Mouse (Mus musculus): ENCODE measurements at regions not wholly inside any gene's neighbourhood (a gene's known extent, or its start where the extent isn't known, plus 50 kb on each side); places are given as distances from the start of the nearest gene placed in this dataset.

DNA sequence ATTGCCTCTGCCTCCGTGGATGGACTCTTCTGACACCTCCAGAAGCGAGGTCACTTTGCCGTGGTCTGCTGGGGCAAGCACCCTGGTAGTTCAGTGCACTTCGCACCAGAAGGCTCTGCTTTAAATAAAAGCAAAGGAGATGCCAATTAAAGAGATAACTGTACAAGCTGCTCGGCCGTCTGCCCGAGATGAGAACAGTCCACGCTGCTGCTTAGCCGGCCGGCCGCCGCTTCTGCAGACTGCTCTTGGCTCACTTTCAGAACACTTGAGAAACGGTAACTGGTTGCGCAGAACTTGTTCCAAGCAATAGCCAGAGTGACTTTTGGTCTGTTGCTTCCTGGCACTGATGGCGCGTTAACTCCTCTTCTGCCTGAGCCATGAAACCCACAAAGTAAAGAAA, 121.0 kb upstream of the Rreb1 start:
- peak; percentile 40 for DNase-seq (ENCODE audit: inconsistent ontology term)

DNA sequence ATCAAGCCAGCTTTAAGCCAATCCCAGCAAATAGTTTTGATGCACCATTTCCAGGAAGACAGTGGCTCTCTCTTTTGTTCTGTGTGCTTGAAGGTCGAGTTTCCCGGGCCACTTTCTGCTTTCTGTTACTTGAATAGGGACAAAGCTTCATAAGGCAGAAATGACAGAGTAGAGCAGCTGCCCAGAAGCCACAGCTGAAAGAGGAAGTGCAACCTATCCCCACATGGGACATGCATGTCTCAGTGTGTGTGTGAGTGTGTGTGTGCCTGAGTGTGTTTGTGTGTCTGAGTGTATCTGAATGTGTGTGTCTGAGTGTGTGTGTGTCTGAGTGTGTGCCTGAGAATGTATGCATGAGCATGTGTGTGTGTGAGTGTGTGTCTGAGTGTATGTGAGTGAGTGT, 120.2 kb upstream of the Rreb1 start:
- peak; percentile 31 for DNase-seq (ENCODE audit: inconsistent ontology term)

DNA sequence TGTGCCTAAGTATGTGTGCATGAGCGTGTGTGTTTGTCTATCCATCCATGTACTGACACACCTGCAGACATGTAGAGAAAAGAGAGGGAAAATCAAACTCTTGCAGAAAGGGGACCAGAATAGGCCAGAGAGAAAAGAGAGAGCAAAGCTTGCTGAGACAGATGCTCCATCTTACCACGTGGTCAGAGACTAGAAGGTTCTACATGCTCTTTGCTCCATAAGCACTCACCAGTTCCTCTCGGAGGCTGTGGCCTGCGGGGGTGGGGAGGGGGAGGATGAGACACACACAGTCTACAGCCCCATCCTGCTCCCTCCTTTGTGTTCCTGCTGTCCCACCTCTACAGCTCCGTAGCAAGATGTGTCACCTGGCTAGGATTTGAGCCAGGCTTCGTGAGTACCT, 119.7 kb upstream of the Rreb1 start:
- no peak for DNase-seq (ENCODE audit: inconsistent ontology term)

DNA sequence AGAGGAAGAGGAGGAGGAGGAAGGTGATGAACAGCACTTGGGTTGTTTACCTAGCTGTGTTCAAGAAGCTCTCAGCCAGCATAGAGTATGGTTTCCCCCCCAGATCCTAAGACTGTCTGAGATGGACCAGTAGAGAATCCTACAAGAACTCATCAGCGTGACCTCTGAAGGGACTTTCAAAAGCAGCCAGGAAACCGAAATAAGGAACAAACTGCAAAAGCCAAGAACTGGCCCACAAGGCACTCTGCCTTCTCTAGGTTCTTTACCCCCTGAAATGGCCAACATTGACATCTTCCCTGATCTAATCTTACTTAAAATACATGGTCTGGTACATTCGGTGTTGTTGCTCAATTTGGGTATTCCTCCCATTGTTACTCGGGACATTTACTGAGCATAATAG, 118.1 kb upstream of the Rreb1 start:
- no peak for DNase-seq (ENCODE audit: inconsistent ontology term)

DNA sequence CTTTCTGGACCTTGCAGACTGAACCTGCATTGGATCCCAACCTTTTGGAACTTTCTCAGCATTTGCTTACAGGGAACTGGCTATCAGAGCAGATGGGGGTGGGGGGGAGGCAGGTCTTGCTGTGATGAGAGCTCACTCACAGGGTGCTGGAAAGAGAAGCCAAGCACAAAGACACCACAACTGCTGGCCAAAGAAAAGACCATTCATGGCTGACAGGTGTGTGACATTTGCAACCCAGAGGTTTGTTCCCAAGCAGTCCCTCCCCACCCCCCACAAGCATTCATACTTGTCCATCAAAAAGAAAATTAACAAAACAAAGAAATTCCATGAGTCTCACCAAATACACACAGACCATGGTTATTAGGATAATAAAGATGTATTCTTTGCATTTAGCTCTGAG, 117.5 kb upstream of the Rreb1 start:
- no peak for DNase-seq (ENCODE audit: inconsistent ontology term)

DNA sequence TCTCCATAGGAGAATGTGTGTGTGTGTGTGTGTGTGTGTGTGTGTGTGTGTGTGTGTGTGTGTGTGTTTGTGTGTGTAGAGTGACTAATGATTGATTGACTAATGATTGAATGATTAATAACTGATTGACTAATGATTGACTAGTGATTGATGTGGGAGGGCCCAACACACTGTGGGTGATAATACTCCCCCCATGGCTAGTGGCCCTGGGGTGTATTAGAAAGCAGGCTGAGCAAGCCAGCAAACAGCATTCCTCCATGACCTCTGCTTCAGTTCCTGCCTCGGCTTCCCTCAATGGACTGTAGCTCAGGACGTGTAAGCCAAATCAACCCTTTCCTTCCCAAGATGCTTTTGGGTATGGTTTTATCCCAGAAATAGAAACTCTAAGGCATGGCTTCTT, 114.1 kb upstream of the Rreb1 start:
- no peak for DNase-seq (ENCODE audit: inconsistent ontology term)

DNA sequence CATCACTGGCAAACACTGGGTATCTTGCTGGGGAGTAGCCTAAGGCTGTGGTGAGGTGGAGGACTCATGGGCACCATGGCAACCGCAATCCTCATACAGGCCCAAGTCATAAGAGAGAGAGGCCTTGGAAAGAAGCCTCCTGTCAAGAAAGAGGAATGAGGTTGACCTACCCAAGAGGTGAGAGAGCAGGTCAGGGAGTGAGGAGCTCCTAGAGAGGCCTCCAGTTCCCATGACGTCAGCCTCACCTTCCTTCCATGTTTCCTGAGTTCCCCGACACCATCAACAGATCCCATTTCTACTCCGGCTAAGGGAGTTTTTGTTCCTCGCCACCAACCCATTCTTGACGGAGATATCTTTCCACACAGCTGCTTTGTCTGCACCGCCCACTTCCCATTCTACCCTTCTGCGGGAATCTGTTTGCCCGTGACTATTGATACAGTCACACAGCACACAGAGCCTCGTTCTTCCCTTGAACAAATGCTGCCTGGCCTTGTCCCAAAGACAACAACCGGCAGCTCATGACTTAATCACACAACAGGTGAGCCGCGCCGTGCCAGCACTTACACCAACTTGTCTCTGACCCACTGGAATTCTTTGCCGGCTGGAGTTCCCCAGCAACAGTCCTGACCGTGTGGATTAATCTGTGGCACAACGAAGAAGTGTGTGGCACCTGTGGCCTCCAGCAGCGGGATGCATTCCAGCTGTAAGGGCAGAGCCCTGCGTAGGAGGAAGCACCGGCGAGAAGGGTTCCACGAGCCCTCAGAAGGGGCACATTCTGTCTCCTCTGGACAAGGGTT, 111.8 kb upstream of the Rreb1 start:
- no peak for DNase-seq (ENCODE audit: inconsistent ontology term)

DNA sequence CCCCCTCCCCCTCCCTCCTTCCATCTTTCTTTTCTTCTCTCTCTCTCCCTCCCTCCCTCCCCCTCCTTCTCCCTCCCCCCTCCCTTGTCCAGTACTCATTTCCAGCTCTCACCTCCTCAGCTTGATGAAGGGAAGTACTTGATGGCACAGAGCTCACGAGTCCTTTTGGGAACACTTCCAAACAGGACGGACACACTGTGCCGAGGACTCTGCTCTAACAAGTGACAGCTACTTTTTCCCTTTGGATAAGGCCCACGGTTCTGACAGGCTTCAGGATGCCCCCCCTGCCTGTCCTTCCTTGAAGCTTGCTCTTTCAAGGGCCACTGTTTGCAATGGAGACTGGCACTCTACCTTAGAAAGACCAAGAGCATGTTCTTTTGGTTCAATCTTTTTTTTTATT, 110.8 kb upstream of the Rreb1 start:
- no peak for DNase-seq (ENCODE audit: inconsistent ontology term)

DNA sequence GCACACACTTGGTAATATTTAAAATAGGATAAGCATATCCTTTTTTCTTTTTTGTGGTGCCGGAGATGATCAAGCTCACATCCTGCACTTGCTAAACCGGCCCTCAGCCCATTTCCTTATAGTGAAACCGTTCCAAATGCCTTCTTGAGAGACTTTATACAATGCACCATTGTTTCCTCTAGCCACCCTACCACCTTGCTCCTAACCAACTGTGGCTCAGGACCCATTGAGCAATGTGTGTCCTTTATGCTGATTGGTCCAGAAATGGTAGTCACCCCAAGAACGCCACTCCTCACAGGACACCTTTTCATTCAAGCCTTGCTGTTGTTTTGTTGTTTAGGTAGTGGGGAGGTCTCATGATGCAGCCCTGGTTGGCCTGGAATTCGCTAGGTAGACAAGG, 110.3 kb upstream of the Rreb1 start:
- no peak for DNase-seq (ENCODE audit: inconsistent ontology term)

DNA sequence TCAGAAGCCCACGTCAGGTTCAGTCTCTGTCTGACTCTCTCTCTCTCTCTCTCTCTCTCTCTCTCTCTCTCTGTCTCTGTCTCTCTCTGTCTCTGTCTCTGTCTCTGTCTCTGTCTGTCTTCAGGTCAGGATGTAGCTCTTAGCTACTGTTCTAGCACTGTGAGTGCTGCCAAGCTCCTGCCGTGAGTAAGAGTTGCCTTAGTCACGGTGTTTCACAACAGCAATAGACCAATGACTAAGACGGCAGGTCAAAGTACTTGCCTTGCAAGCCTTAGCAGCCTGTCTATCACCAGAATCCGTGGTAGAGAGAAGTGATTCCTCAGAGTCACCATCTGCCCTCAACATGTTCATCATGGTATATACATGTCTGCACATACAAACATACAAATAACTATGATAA, 107.1 kb upstream of the Rreb1 start:
- no peak for DNase-seq (ENCODE audit: inconsistent ontology term)

DNA sequence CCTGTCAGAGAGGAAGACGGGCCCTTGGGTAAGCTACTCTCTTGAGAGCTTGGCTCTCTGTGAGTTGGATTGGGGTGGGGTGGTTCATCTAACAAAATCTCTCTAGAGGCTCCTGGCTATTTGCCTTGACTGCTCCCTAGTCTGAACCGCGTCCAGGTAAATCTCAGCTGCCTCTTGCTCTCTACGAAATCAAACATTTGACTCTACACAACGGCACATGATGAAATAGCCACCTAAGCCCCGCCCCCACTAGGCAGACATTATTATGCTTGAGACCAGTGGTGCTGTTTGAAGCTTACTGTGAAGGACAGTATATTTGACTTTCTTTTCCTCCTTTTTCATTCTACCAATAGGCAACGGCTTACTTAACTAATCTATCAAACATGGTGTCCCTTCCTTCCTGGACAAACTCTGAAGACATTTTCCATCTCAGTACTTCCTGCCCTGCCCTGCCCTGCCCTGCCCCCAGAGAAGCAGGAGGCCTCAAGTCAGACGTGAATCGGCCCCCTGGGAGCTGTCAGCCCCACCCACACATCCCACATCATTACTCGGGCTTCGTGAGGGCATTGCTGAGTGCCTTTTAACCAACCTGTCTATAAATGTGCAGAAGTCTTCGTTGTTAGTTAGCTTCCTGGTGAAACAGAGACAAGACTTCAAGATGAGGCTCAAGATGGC, 103.4 kb upstream of the Rreb1 start:
- DNase-seq (ENCODE audit: inconsistent ontology term), result no peak

DNA sequence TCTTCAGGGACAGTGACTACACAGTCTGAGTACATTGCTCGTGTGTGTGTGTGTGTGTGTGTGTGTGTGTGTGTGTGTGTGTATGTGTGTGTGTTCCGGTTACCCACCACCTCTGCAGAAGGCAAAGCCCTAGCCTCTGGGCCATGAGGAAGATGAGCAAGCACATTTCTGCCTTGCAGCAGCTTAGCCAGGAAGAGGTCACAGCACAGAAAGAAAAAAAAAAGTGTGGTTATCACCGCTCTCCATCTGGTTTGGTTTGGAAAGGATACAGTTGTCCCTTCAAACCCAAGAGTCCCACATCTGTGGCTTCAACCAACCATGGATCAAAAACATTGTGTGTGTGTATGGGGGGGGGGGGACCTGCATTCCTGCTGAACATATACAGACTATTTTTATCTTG, 102.5 kb upstream of the Rreb1 start:
- DNase-seq (ENCODE audit: inconsistent ontology term), result no peak

DNA sequence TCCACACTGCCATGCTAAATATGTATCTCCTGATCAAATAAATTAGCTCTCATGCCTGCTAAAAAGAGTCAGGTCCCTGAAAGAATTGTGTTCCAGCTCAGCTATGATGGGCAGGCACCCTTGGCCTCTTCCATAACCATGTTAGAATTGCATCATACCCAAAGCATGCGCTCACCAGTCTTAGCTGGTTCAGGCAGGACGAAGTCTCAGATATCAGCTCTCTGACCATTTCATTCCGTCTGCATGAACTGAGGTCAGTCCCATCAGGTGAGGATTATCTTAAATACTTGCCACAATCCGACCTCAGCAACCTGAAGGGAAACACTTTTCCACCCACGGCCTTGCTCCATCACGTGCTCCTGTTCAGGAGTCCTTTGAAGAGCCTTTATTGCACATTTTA, 101.3 kb upstream of the Rreb1 start:
- no peak for DNase-seq (ENCODE audit: inconsistent ontology term)

DNA sequence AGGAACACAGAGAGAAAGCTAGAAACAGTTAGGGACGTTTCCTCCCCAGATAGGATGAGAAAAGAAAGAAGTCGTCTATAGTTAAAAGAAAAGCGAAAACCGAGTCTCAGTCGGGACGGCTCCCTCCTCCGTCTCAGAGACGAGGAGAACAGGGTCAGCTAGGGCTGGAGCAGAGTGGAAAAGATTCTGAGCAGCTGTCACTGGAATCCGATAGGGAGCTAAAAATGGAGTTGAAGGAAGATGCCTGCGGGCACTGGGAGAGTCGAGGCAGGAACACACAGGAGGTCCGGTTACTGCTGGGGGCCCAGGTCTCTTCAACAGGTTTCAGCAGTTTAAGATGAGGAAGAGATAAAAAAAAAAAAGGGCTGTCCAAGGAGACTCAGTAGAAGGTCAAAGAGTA, 99.9 kb upstream of the Rreb1 start:
- DNase-seq (ENCODE audit: inconsistent ontology term), result no peak

DNA sequence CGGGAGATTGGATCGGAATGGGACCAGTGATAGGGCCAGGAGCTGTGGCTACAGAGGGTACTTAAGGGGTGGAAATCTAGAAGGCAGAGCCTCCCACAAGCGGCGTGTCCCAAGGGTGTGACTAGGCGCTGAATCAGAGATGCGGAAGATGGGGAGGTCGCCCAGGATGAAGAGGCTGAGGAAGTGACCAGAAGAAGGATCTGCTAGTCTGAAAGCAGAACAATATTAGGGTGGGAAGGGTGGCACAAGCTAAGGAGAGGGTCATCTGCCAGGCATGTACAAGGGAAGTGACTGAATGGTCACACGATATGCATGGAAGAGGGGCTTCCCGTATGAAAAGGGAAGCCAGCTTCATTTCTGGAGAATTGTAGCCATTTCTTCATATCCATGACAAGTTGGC, 99.4 kb upstream of the Rreb1 start:
- DNase-seq (ENCODE audit: inconsistent ontology term), result no peak

DNA sequence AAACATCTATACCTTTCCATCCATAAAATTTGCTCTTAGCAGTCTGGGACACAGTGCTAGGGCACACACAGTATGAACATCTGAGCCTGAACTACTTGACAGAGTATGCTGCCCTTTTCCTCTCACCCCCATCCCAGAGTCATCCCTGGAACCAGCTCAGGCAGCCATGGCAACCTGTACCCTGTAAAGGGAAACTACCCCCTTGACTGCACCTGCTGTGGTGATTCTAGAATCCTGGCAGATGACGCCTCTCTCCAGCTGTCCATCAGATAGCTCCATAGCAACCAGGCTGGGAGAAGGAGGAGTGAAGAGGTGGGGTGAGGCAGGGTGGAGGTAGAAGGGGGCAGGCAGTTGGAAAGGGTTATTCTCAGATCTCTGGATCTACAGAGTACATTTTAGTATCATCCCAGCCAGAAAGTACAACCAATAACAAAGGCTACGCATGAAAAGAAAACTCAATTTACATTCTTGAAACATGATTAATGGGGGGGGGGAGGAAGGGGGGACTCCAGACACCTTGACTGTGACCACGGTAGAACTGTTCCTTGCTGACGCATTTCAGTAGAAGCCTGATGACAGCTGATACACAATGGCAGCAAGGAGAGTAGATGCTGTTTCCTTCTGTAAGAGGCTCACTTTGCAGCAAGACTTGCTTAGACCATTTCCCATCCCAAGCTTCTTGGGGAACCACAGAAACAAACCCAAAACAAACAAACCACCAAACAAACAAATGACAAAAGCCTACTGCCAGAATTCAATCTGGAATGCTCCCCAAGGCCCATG, 97.2 kb upstream of the Rreb1 start:
- DNase-seq (ENCODE audit: inconsistent ontology term), result no peak

DNA sequence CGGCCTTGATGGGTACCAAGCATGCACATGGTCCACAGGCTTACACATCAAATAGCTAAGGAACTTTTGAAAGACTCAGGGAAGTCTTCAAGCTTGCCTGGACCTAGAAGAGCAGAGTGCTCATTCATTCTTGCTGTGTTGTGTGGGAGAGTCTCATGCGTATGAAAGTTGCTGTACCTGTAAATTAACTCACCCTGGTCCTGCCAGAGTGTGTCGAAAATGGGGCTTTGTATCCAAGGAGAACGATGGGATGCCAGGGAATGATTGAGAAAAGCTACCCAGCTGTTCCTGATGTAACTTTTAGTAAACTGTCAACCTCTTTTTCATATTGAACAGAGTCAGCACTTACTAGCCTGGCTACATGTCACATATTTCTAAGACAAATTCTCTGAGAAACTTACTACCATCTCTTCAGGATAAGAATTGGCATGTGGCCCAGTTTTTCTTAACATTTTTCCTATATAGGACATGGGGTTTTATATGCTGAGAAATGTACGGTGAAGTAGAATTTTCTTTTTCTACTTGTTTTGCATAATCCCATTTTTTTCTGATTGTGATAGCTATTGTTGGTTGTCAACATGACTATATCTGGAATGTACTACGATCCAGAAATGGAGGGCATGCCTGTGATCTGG, 95.0 kb upstream of the Rreb1 start:
- no peak for DNase-seq (ENCODE audit: inconsistent ontology term)

DNA sequence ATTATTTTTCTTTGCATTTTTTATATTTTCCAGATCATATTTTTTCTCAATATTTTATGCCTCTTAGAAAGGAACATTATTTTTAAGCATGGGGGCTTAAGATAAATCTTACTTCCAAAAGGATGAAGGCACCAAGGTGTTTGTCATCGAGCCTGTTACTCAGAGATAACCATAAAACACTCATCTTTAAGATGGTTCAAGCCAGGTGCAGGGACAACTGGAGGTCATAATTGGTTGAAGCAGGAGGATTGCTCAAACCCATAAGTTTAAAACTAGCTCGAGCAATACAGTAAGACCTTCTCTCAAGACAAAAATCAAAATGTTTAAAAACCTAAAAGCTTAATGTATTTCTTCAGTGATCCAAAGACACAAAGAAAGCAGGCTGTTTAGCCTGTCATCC, 92.6 kb upstream of the Rreb1 start:
- DNase-seq (ENCODE audit: inconsistent ontology term), result no peak

DNA sequence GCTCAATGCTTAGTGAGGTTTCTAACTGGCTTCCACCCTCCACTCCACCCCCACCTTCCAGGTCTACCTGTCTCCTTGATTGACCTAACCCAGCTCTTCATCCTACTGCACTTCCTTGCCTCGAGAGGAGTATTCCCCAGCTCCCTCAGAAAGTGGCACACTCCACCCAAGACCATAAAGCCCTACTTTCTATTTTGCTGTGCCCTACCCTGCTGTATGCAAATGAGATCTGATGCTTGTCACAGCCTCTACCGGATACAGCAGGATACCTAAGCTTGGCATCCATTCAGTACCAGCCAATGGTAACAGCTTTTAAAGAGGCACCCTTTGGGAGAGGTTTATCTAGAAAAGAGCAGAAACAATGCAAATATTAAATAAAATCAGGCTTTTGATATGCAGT, 92.1 kb upstream of the Rreb1 start:
- DNase-seq (ENCODE audit: inconsistent ontology term), result no peak

DNA sequence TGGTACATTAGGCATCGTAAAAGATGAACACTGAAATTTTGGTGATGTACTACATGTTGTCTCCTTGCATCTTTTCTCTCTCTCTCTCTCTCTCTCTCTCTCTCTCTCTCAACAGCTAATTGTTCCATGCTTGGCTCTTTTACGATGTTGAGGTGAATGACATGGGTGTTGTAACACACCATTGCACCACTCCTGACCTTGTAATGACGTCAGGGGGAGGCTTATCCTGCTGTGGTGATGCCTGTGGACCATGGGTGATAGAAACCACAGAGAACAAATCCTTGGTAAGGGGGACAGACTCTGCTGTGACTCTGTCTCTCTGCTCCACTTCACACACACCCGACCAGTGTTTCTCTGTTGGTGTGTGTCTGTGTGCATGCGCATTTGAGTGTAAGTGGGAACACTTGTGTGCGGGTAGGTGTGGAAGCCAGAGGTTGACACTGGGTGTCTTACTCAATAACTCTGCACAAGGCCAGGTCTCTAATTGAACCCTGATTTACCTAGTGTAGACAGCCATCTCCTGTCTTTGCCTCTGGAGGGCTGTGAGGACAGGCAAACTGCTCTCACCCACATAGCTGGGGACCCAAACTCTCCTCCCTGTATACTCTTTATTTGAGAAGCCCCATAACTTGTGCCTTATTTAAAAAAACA, 88.9 kb upstream of the Rreb1 start:
- DNase-seq (ENCODE audit: inconsistent ontology term), result no peak

DNA sequence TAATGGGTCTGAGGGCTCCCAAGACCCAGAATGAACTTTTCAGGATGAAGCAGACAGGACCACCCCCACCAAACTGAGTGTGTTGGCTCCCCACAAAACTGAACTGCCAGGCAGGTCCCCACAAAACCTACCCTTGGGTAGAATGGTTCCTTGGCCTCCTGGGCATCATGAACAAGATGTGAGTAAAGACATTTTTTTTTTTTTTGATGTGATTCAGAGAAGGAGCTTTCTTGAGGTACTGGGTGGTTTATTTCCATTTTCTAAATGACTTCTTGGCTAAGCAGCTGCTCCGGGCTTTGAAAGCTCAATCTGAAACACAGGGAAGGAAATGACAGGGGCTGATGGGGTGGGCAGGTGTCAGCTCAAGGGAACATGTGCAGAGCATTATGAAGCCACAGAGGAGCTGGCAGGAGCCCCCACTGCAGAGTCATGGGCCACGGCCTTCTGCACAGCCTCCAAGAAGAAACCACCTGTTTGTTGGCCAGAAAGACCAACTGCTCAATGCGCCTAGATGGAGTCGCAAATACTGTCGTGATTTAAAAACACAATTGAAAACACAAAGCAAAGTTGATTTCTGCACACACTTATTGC, 86.2 kb upstream of the Rreb1 start:
- no peak for DNase-seq (ENCODE audit: inconsistent ontology term)

DNA sequence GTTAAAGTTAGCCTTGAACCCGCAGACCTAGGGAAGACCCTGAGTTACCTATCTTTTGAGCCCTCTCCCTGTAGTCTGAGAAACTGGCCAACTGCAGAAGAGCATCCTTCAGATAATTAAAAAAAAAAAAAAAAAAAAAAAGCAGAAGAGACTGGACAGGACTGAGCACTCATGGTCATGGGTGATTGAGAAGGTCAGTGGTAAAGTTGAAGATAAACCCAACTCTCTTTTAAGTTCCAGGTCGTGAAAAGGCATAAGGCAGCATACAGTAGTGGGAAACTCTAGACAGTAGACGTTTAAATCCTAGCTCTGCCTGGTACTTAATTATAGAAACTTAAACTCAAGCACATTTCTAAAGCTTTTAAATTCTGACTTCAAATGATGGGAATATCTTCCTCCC, 84.6 kb upstream of the Rreb1 start:
- DNase-seq (ENCODE audit: inconsistent ontology term), result no peak
